Mouse (Mus musculus) hindbrain, postnatal 0 days (tissue): ENCODE results near the gene Mast2. TPM values are rescaled to one million over a fixed set of nuclear protein-coding genes. Genes with fewer than 3 reads are reported as not detected.

Experiments used
- ATAC-seq: fragments of 200-750 bp; cut with Nextera tagmentation; 2 replicates; pipeline ENCODE4 v1.8.0; 2017; ENCODE audit warnings: mild to moderate bottlenecking, moderate TSS enrichment, moderate library complexity
- DNase-seq: peaks from one replicate; pipeline ENCODE4 v3.0.0-alpha.2; 2015; ENCODE audit warnings: low spot score
- H3K27ac ChIP-seq: fragments of 300-500 bp; sonication (generic); 2 replicates; pipeline ENCODE4 v1.5.1; 2014; ENCODE audit warnings: mild to moderate bottlenecking
- H3K27me3 ChIP-seq: fragments of 300-500 bp; sonication (generic); 2 replicates; pipeline ENCODE4 v1.6.1; 2014; ENCODE audit warnings: low read length, mixed read lengths; ENCODE audit not compliant: insufficient read depth
- H3K36me3 ChIP-seq: fragments of 300-500 bp; sonication (generic); 2 replicates; pipeline ENCODE4 v1.6.1; 2014; ENCODE audit warnings: low read length, mixed read lengths; ENCODE audit not compliant: insufficient read depth
- H3K4me1 ChIP-seq: fragments of 300-500 bp; sonication (generic); 2 replicates; pipeline ENCODE4 v1.6.1; 2014; ENCODE audit warnings: antibody characterized with exemption, low read length, mixed read lengths; ENCODE audit not compliant: insufficient read depth
- H3K4me2 ChIP-seq: fragments of 300-500 bp; sonication (generic); 2 replicates; pipeline ENCODE4 v1.6.1; 2014; ENCODE audit warnings: low read depth, mild to moderate bottlenecking, low read length, moderate library complexity, mixed read lengths
- H3K4me3 ChIP-seq: fragments of 300-500 bp; sonication (generic); 2 replicates; pipeline ENCODE4 v1.5.1; 2014; ENCODE audit warnings: low read length
- H3K9ac ChIP-seq: fragments of 300-500 bp; sonication (generic); replicated peaks from 2 replicates; pipeline ENCODE4 v1.6.1; 2014; ENCODE audit warnings: mild to moderate bottlenecking, low read length, moderate library complexity, mixed read lengths
- H3K9me3 ChIP-seq: fragments of 300-500 bp; sonication (generic); 2 replicates; pipeline ENCODE4 v1.6.1; 2016; ENCODE audit warnings: low read length, mixed read lengths
- CTCF ChIP-seq: IDR thresholded peaks from 2 replicates; pipeline ENCODE4 v1.5.1; 2016; ENCODE audit warnings: antibody characterized with exemption, control low read depth, low read depth
- WGBS: fragments of 180-500 bp; shearing (Covaris S2); extraction: QIAGEN DNeasy Blood & Tissue Kit; methylation state at CpG from one replicate; pipeline ENCODE4 v1.1.7; 2014; 5-methylcytosine and 5-hydroxymethylcytosine counted together
- polyA plus RNA-seq: library from polyadenylated mRNA; unstranded; fragments of >200 nt; fragmentation: Nextera tagmentation; extraction: Ambion mirVana; gene quantifications from 2 replicates; pipeline ENCODE4 v1.2.1, GENCODE M21; 2015
- total RNA-seq: library from RNA; depleted of rRNA; stranded (reverse); fragments of >200 nt; gene quantifications from 2 replicates; pipeline ENCODE4 v1.2.3, GENCODE M21; 2014

Mast2 gene
- total and polyA plus RNA-seq, 2 experiments from 2014 or later: 25.5 to 80.6 TPM

DNA sequence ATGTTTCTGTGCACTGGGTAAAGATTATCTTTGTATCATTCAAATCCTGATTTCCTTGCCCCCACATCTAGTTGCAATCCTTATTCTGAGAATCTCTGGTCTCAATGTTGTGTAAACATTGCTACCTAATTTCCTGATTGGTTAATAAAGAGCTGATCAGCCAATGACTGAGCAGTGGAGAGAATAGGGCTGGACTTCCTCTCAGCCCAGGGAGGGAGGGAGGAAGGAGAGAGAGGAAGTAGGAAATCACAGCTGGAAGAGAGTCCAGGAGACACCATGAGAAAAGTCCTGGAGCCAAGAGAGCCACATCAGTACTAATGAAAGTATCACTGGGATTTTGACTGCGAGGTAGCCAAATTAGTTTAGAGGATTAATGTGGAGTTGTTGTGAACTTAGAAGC is 127.7 kb downstream of the Mast2 start:
- 84% methylated on average over 1 of the region's 1 CpGs for WGBS
- no peak for TF ChIP-seq CTCF

DNA sequence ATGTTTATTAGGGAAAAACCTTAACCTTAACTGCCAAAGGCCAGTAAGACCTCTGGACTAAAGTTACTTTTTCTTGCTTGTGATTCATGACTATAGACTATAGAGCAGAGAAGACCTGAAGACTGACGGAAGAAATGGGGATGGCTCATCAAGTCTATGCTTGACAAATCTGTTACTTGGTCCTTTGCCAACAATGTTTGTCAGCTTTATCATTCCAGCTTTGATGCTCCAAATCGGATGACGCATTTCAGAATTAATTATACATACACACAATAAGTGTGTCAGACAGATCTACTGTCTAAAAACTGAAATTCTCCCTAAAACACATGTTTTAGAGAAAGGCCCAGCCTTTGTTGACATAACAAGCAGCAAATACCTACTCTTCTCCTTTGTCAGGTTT is 134.7 kb downstream of the Mast2 start:
- Histone ChIP-seq H3K36me3 (peaks cover 34% of the 10 kb centered on the region; the same call in 1 of the 2 replicates), H3K27me3 (no peaks in the 10 kb centered on the region), H3K27ac (no peak overlapping the region), H3K9ac (no peak overlapping the region), H3K9me3 (no peaks in the 10 kb centered on the region), H3K4me1 (no peaks in the 10 kb centered on the region), H3K4me3 (no peak overlapping the region), H3K4me2 (no peak overlapping the region)
- no peak for DNase-seq
- WGBS: 82% methylated on average over 3 of the region's 3 CpGs
- no peak for TF ChIP-seq CTCF
- no peak for ATAC-seq

More for the DNA sequence above, 127.7 kb downstream of the Mast2 start:
- no peaks in the 10 kb centered on the region for H3K4me1 ChIP-seq
- H3K4me2 ChIP-seq: no peak overlapping the region
- H3K27me3 ChIP-seq: no peaks in the 10 kb centered on the region
- H3K4me3 ChIP-seq: no peak overlapping the region
- DNase-seq (no peak), ATAC-seq (no peak)
- H3K36me3 ChIP-seq: 0 out of 2 replicates have a peak, but pooled peaks cover 3% of the 10 kb centered on the region
- H3K27ac ChIP-seq: no peak overlapping the region
- H3K9ac ChIP-seq: no peak overlapping the region
- H3K9me3 ChIP-seq: no peaks in the 10 kb centered on the region

DNA sequence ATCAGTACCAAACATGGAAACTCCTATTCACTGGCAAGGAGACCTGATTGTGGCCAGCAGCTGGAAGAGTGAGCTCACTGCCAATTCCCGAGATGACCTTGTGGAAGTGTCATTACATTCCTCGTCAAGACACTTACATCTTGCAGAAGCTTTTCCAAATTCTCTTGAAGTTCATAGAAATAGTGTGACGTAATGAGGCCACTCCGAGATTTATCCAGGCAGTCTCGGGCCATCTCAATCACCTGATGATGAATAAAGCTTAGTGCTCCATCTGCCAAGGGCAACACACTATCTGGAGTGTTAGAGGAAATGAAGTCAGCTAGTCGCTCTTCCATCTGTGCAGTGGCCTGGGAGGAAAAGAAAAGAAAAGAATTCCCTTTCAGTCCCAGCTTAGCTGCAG is 141.9 kb downstream of the Mast2 start:
- Histone ChIP-seq H3K36me3 (peaks cover 57% of the 10 kb centered on the region), H3K9ac (no peak overlapping the region), H3K4me3 (no peak overlapping the region), H3K9me3 (no peaks in the 10 kb centered on the region), H3K4me2 (no peak overlapping the region), H3K27me3 (no peaks in the 10 kb centered on the region), H3K4me1 (no peaks in the 10 kb centered on the region), H3K27ac (no peak overlapping the region)
- 92% methylated on average over 6 of the region's 6 CpGs for WGBS
- TF ChIP-seq CTCF: no peak
- ATAC-seq: no peak
- DNase-seq: no peak

DNA sequence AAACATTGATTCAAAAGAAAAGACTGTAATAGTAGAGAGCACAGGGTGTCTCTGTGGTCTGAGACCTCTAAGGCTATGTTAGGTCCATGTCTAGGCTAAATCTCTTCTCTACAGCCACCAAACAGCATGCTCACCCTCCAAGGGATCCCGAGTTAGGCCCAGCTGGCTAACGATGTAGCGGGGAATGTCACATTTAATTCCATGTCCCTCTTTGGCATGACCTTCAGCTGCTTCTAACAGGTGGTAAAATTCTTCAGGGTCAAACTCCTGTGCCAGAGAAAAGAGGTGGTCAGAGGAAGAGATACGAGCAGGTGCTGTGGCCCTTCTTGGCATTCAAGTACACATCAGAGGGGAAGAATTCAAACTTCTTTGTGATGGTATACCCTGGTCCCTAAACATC is 146.4 kb downstream of the Mast2 start:
- Histone ChIP-seq H3K27me3 (no peaks in the 10 kb centered on the region), H3K4me3 (no peak overlapping the region), H3K4me1 (no peaks in the 10 kb centered on the region), H3K36me3 (peaks cover 74% of the 10 kb centered on the region), H3K27ac (no peak overlapping the region), H3K9ac (no peak overlapping the region), H3K9me3 (no peaks in the 10 kb centered on the region), H3K4me2 (no peak overlapping the region)
- WGBS: 94% methylated on average over 4 of the region's 4 CpGs
- ATAC-seq (no peak), DNase-seq (no peak)
- TF ChIP-seq CTCF: no peak

DNA sequence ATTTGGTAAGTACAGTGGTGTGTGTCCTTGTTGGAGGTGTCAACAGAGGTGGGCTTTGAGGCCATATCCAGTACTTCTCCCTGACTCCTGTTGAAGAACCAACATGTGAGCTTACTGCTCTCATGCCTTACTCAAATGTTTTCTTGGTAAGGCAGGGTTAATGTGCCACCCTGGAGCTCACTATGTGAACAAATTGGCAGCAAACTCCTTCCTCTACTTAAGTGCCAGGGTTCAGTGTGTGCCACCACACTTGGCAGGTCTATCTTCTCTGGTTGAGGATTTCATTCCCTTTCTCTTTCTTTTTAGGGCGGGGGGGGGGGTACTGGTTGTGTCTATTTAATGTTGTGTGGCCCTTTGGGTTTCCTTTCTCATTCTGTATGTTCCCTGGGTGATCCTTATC is 159.4 kb downstream of the Mast2 start:
- H3K36me3 ChIP-seq: peaks cover 56% of the 10 kb centered on the region
- WGBS: 16% methylated on average over 1 of the region's 1 CpGs
- no peak overlapping the region for H3K4me2 ChIP-seq
- ATAC-seq (no peak), DNase-seq (no peak)
- no peak for TF ChIP-seq CTCF
- no peaks in the 10 kb centered on the region for H3K4me1 ChIP-seq
- H3K27me3 ChIP-seq: no peaks in the 10 kb centered on the region
- H3K9me3 ChIP-seq: no peaks in the 10 kb centered on the region
- H3K27ac ChIP-seq: no peak overlapping the region
- no peak overlapping the region for H3K9ac ChIP-seq
- no peak overlapping the region for H3K4me3 ChIP-seq

DNA sequence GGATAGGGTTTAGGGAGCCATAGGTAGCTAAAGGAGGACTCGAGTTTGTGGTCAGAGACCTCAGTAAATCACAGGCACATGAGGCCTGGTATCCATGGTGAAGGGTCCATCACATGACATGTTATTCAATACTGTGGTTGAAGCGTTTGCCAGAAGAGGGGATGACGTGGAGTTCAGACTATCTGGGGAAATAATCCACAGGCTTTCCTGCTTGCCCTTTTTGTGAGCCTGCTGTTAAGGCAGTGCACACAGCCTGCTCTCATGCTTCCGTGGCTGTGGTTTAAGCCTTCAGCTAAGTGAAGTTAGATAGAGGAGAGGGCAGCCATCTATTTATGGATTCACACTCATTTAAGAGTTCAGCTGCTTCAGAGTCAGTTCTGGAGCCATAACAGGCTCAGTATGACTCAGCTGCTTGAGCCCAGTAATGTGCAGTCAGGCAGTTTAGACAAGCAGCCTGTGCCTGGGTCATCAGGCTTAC is 163.1 kb downstream of the Mast2 start:
- Histone ChIP-seq H3K27me3 (no peaks in the 10 kb centered on the region), H3K9ac (no peak overlapping the region), H3K4me3 (no peak overlapping the region), H3K4me1 (no peaks in the 10 kb centered on the region), H3K27ac (no peak overlapping the region), H3K36me3 (peaks cover 35% of the 10 kb centered on the region), H3K4me2 (no peak overlapping the region), H3K9me3 (no peaks in the 10 kb centered on the region)
- WGBS: 54% methylated on average over 4 of the region's 4 CpGs
- ATAC-seq (no peak), DNase-seq (no peak)
- TF ChIP-seq CTCF: no peak

DNA sequence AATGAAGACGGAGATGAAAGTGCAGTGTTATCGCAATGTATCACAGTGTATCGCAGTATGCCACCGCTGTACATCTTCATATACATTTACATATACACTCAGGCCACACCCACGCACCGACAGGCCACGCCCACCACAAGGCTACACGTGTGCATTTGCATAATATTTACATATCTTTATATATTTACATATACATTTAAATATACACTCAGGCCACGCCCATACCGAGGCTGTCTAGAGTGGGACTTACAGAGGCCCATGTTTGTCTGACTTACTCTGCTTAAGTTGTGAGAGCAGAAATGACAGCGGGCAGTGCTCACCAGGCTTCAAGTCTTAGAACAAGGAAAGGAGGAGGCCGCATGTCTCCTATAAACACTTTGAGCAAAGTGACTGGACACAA is 170.7 kb downstream of the Mast2 start:
- H3K4me1 ChIP-seq: no peaks in the 10 kb centered on the region
- ATAC-seq (no peak), DNase-seq (no peak)
- no peak overlapping the region for H3K9ac ChIP-seq
- H3K27ac ChIP-seq: no peak overlapping the region
- H3K27me3 ChIP-seq: no peaks in the 10 kb centered on the region
- 88% methylated on average over 12 of the region's 12 CpGs for WGBS
- H3K9me3 ChIP-seq: no peaks in the 10 kb centered on the region
- no peak overlapping the region for H3K4me2 ChIP-seq
- no peak for TF ChIP-seq CTCF
- H3K4me3 ChIP-seq: no peak overlapping the region
- peaks cover 44% of the 10 kb centered on the region for H3K36me3 ChIP-seq
